Mouse (Mus musculus): ENCODE results near the gene Fopnl.

The Fopnl gene

GRCm38 (mm10) chr16:14308245-14309073 lies 8.7 kb downstream of the Fopnl start:
- no peak for DNase-seq (ENCODE audit: extremely low read depth, insufficient read length, low spot score)

GRCm38 (mm10) chr16:14307373-14307772 lies 9.8 kb downstream of the Fopnl start:
- DNase-seq (ENCODE audit: extremely low read depth, insufficient read length, low spot score) = no peak

- DNase-seq (ENCODE audit: extremely low read depth, insufficient read length, low spot score) = no peak
Measured at GRCm38 (mm10) chr16:14306451-14306850, 10.8 kb downstream of the Fopnl start.

GRCm38 (mm10) chr16:14304791-14305190 lies 12.4 kb downstream of the Fopnl start:
- DNase-seq (ENCODE audit: extremely low read depth, insufficient read length, low spot score) = no peak

GRCm38 (mm10) chr16:14303676-14304075 lies 13.5 kb downstream of the Fopnl start:
- no peak for DNase-seq (ENCODE audit: extremely low read depth, insufficient read length, low spot score)

DNA sequence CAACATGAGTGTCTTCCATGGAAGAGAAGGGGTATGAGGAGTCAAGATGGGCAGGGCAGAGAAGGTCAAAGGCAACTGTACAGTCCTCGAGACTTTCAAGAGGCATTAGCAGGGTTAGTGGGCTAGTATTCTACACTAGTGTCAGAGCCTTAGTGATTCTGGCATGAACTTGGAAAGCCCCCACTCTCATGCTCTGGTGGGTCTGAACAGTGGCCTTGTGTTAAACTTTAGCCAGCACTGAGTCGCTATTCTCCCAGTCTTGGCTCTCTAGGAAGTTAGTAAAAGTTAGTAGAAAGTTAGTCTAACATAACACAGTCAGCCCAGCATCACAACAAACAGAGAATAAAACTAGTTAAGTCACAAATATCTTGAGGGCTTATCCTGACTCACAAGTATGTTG lies 14.1 kb downstream of the Fopnl start:
- DNase-seq (ENCODE audit: extremely low read depth, insufficient read length, low spot score) = no peak

GRCm38 (mm10) chr16:14298461-14298860 lies 18.7 kb downstream of the Fopnl start:
- DNase-seq (ENCODE audit: extremely low read depth, insufficient read length, low spot score) = no peak

DNA sequence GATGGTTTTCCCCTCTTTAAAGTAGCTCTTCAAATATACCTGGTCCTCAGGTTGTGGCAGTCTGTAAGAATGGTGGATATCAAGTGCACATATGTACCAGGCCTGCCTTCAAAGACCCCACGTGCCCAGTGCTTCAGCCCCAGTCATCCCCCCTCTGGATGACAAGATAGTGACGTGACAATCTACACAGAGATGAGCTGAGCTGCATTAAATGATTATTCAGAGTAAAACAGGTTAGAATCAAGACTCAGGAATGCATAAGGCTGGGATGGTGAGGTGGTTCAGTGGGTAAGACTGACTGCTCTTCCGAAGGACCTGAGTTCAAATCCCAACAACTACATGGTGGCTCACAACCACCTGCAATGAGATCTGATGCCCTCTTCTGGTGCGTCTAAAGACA lies 19.5 kb downstream of the Fopnl start:
- no peak for DNase-seq (ENCODE audit: extremely low read depth, insufficient read length, low spot score)

GRCm38 (mm10) chr16:14297137-14297536 lies 20.1 kb downstream of the Fopnl start:
- no peak for DNase-seq (ENCODE audit: extremely low read depth, insufficient read length, low spot score)

- no peak for DNase-seq (ENCODE audit: extremely low read depth, insufficient read length, low spot score)
Measured at GRCm38 (mm10) chr16:14296544-14297124, 20.6 kb downstream of the Fopnl start.

DNA sequence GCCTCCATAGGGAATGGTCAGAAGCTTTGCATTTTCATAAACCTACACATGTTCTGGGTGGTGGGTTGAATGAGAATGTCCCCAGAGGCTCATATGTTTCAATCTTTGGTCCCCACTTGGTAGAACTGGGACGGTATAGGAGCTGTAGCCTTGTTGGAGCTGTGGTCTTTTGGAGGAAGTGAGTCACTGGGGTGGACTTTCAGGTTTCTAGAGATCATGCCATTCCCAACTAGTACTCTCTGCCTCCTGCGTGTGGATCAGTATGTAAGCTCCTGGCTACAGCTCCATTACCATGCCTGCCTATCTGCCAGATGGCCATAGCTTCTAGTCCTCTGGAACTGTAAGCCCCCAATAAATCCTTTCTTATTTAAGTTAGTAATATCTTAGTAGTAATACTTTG lies 21.9 kb downstream of the Fopnl start:
- no peak for DNase-seq (ENCODE audit: extremely low read depth, insufficient read length, low spot score)

DNA sequence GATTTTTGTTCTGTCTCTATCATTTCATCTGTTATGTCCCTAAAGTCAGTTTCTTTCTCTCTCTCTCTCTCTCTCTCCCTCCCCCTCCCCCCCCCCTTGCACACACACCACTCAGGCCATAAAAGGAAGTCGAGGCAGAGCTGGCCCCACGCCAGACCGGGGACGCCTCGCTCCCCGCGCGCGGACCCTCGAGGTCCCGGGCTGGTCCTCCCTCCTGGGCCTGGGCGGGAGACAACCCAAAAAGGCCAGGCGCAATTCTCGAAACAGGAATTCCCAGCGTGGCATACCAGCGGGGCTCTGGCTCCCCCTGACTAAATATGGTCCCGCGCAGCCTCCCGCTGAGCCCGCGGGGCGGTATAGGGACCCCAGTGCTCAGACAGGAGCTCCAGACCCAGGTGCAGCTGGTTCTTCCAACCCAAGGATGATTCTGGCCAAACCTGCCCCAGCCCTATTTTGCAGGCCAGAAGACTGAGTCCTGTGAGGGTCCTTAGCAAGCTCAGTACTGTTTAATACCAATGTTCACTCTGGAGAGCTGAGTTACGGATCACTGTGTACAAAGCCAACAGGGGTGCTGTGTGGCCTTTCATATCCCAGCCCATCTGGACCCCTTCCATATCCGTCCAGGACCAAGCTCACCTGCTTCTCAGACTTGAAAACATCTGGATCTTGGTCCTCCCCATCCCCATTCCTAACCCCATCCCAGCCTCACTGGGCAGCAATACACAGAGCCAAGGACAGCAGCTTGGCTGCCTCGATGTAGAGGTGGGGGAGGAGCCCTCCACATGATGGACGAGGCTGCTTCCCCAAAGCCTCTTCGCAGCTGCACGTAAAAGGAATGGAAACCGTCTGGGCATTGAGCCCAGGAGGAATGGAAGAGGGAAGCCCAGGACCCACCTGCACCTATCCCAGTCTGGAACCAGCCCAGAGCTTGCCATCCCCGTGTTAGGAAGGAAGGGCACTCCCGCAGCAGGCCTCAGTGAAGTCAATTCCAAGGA lies 24.7 kb downstream of the Fopnl start:
- DNase-seq (ENCODE audit: extremely low read depth, insufficient read length, low spot score) = no peak

GRCm38 (mm10) chr16:14291223-14291622 lies 26.0 kb downstream of the Fopnl start, which contains the start of gene Myh11:
TSS of gene Myh11 (minus strand) at chr16:14291372.
- DNase-seq (ENCODE audit: extremely low read depth, insufficient read length, low spot score) = no peak

GRCm38 (mm10) chr16:14272374-14272965 lies 44.7 kb downstream of the Fopnl start:
- DNase-seq (ENCODE audit: extremely low read depth, insufficient read length, low spot score) = no peak

DNA sequence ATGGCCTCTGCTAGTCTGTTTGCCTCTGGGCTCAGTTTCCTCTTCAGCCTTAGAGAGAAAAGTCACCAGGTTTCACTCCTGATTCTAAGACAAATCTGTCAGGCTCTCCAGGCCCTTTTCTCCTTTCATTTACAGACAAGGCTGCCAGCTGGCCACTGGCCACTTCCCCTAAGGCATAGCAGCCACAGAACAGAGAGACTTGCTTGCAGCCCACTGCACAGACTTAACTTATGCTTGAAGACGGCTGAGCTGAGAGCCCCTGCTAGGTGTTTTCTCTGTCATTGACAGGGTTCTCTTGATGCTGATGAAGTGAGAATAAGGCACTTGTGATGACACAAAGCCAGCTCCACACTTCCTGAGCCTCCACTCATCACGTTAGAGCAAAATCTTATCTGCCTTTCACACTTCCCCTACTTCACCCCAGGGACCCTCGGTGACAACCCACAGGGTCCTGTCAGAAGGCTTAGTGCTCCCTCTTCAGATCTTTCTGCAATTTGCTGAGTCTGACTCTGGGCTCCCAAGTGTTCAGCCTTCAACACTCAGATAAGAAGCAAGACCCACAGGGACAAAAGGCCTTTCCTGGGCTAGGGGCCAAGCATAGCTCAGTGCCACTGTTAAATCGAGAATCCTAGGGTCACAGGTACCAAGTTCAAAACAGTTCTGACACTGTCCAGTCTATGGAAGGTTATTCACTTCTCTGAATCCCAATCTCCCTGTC lies 51.8 kb downstream of the Fopnl start:
- no peak for DNase-seq (ENCODE audit: extremely low read depth, insufficient read length, low spot score)

GRCm38 (mm10) chr16:14264504-14264903 lies 52.7 kb downstream of the Fopnl start:
- no peak for DNase-seq (ENCODE audit: extremely low read depth, insufficient read length, low spot score)

DNA sequence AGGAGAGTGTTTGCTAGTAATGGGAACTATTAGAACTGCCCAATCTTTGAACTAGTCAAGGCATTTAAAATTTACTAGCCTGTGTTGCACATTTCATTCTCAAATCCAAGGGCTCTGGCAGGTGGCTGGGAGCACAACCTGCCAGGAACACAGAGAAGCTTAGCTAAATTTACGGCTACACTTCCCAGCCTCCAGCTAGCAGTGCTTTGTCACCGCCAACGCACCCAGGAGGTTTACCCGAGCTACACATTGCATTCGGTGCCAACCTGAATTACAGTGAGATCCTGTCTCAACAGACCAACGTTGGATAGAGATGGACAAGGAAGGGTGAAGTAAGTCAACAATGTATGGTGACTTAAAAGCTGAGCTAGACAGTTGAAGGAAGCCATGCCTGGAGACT lies 54.0 kb downstream of the Fopnl start:
- DNase-seq (ENCODE audit: extremely low read depth, insufficient read length, low spot score) = no peak

DNA sequence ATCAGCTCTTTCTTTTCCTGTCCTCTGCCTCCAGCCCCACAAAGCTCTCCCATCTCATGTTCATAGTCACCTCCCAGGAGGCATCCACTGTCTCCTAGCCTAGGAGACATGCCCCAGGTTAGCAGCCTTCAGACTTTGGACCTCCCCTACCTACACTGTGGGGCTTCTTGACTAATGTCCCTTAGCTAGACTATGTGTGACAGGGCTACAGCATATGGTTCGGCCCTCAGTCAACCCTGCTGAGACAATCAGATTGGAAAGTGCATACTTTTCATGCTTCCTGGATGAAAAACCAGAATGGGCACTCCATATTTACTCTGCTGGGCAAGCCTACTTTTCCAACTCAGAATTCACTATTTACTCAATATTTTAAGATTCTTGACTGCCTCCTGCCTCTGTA lies 54.8 kb downstream of the Fopnl start:
- DNase-seq (ENCODE audit: extremely low read depth, insufficient read length, low spot score) = no peak

DNA sequence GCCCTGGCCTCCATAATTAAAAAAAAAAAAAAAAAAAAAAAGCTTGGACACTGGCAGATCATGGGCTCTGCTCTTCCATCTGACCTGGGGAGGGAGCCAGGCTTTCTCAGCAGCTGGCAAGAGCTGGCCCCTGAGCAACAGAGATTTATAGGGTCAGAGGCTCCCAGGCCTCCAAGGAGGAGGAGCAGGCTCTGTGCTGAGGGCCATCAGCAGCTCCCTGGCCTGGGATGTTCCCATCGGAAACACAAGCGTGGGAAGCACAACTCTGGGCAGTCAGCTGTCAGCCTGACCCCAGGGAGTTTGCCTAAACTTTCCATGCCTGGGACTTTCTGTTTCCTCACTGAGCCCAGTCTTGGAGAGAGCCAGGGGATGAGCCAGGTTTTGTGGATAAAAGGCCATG lies 58.3 kb downstream of the Fopnl start:
- DNase-seq (ENCODE audit: extremely low read depth, insufficient read length, low spot score) = no peak

DNA sequence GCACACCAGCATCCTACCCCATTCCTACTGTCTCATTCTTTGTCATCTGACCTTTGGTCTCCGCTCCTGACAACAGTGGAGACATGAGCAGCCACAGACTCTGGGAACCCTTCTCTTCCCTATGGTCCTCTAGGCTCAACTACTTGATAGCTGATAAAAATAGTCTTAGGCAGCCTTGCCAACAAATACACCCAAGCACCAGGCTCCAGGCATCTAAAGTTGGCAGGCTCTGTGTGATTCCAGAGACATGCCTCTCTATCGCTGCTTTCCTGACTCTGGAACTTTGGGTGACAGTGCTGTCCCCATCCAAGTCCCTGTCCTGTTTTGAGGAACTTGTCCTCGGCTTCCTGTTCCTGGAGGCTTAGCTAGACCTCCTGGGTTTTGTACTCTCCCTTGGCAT lies 63.6 kb downstream of the Fopnl start:
- no peak for DNase-seq (ENCODE audit: extremely low read depth, insufficient read length, low spot score)
